Mouse (Mus musculus) liver, embryonic 13.5 days (tissue): ENCODE measurements around the gene Znhit6. TPM values are rescaled to one million over a fixed set of nuclear protein-coding genes. Genes with fewer than 3 reads are reported as not detected.
A peak's percentile ranks its signal among the peaks of the same experiment; 100 is the strongest.

Source experiments
- ATAC-seq: fragments of 200-750 bp; cut with Nextera tagmentation; 2 replicates; pipeline ENCODE4 v1.8.0; 2017; ENCODE audit warnings: low read depth, mild to moderate bottlenecking, moderate number of reproducible peaks, moderate library complexity
- DNase-seq: peaks from one replicate; pipeline ENCODE4 v3.0.0; 2022
- H3K27ac ChIP-seq: fragments of 300-500 bp; sonication (generic); 2 replicates; pipeline ENCODE4 v1.5.1; 2015; ENCODE audit warnings: moderate library complexity, mild to moderate bottlenecking, inconsistent platforms
- H3K27me3 ChIP-seq: fragments of 300-500 bp; sonication (generic); 2 replicates; pipeline ENCODE4 v1.6.1; 2015; ENCODE audit warnings: mild to moderate bottlenecking, inconsistent platforms
- H3K36me3 ChIP-seq: fragments of 300-500 bp; sonication (generic); 2 replicates; pipeline ENCODE4 v1.6.1; 2015; ENCODE audit warnings: mild to moderate bottlenecking, inconsistent platforms
- H3K4me1 ChIP-seq: fragments of 300-500 bp; sonication (generic); replicated peaks from 2 replicates; pipeline ENCODE4 v1.6.1; 2015; ENCODE audit warnings: inconsistent platforms
- H3K4me2 ChIP-seq: fragments of 300-500 bp; sonication (generic); 2 replicates; pipeline ENCODE4 v1.6.1; 2015; ENCODE audit warnings: inconsistent platforms, mild to moderate bottlenecking, moderate library complexity
- H3K4me3 ChIP-seq: fragments of 300-500 bp; sonication (generic); replicated peaks from 2 replicates; pipeline ENCODE4 v1.5.1; 2015; ENCODE audit warnings: mild to moderate bottlenecking, inconsistent platforms
- H3K9ac ChIP-seq: fragments of 300-500 bp; sonication (generic); 2 replicates; pipeline ENCODE4 v1.6.1; 2015; ENCODE audit warnings: mild to moderate bottlenecking, inconsistent platforms
- H3K9me3 ChIP-seq: fragments of 300-500 bp; sonication (generic); replicated peaks from 2 replicates; pipeline ENCODE4 v1.6.1; 2016; ENCODE audit warnings: inconsistent platforms
- WGBS: fragments of 180-500 bp; shearing (Covaris S2); methylation state at CpG from one replicate; pipeline ENCODE4 v1.1.7; 2015; ENCODE audit not compliant: insufficient replicate concordance; 5-methylcytosine and 5-hydroxymethylcytosine counted together
- polyA plus RNA-seq: library from polyadenylated mRNA; unstranded; fragments of >200 nt; fragmentation: Nextera tagmentation; extraction: Ambion mirVana; gene quantifications from 2 replicates; pipeline ENCODE4 v1.2.1, GENCODE M21; 2015

Znhit6 gene
- polyA plus RNA-seq = 20.5 and 23.3 TPM in 2 replicates

GRCm38 (mm10) chr3:145575743-145576481 is at the start of gene Znhit6:
Gene Znhit6, plus strand, starts transcription at chr3:145576205.
- H3K9me3 ChIP-seq = no peaks in the 10 kb centered on the region
- H3K4me1 ChIP-seq = peaks cover 26% of the 10 kb centered on the region
- ATAC-seq (peak; percentile 87), DNase-seq (peak; percentile 84)
- H3K36me3 ChIP-seq = peaks cover 23% of the 10 kb centered on the region
- peak within 1 kb of the TSS; percentile 50; the same call in 1 of the 2 replicates for H3K27ac ChIP-seq
- H3K4me2 ChIP-seq = peak within 1 kb of the TSS; percentile 86
- peak within 1 kb of the TSS; percentile 75 for H3K4me3 ChIP-seq
- peak within 1 kb of the TSS; percentile 73 for H3K9ac ChIP-seq
- no peaks in the 10 kb centered on the region for H3K27me3 ChIP-seq
- 5% methylated on average over 37 of the region's 37 CpGs for WGBS

- no peak overlapping the region for H3K4me2 ChIP-seq
- WGBS = 27% methylated on average over 1 of the region's 1 CpGs
- H3K27ac ChIP-seq = no peak overlapping the region
- no peaks in the 10 kb centered on the region for H3K27me3 ChIP-seq
- DNase-seq (no peak), ATAC-seq (no peak)
- no peaks in the 10 kb centered on the region for H3K4me1 ChIP-seq
- no peak overlapping the region for H3K9ac ChIP-seq
- no peaks in the 10 kb centered on the region for H3K36me3 ChIP-seq
- H3K9me3 ChIP-seq = no peaks in the 10 kb centered on the region
- no peak overlapping the region for H3K4me3 ChIP-seq
Observed at GRCm38 (mm10) chr3:145537870-145538269, 38.1 kb upstream of the Znhit6 start.

- ATAC-seq = no peak
- 69% methylated on average over 10 of the region's 10 CpGs for WGBS
Observed at GRCm38 (mm10) chr3:145548441-145549415, 27.3 kb upstream of the Znhit6 start.

DNA sequence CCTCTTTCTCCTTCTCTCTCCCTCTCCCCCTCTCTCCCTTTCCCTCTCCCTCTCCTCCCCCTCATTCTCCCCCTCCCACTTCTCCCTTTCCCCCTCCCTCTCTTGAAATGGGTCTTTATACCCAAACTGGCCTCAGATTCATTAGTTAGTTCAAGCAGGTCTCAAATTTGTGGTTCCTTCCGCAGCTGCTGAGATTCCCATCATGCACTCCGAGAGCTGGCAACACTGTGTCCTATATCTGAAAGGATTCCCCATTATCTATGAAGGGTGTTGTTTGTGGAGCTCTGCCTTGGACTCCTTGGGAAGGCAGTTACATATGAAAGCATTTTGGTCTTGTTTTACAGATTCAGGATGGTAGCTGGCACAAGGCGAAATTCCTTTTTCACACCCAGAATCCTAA is 25.8 kb upstream of the Znhit6 start:
- H3K36me3 ChIP-seq = no peaks in the 10 kb centered on the region
- 58% methylated on average over 3 of the region's 3 CpGs for WGBS
- H3K9me3 ChIP-seq = no peaks in the 10 kb centered on the region
- no peaks in the 10 kb centered on the region for H3K27me3 ChIP-seq
- H3K27ac ChIP-seq = no peak overlapping the region
- no peak overlapping the region for H3K9ac ChIP-seq
- ATAC-seq (no peak), DNase-seq (no peak)
- H3K4me3 ChIP-seq = no peak overlapping the region
- H3K4me1 ChIP-seq = no peaks in the 10 kb centered on the region
- H3K4me2 ChIP-seq = no peak overlapping the region

More at GRCm38 (mm10) chr3:145548441-145549415, 27.3 kb upstream of the Znhit6 start:
- no peaks in the 10 kb centered on the region for H3K27me3 ChIP-seq
- no peak overlapping the region for H3K9ac ChIP-seq
- H3K4me3 ChIP-seq = no peak overlapping the region
- no peak for DNase-seq
- H3K4me1 ChIP-seq = no peaks in the 10 kb centered on the region
- no peak overlapping the region for H3K27ac ChIP-seq
- no peak overlapping the region for H3K4me2 ChIP-seq
- no peaks in the 10 kb centered on the region for H3K36me3 ChIP-seq
- H3K9me3 ChIP-seq = no peaks in the 10 kb centered on the region

DNA sequence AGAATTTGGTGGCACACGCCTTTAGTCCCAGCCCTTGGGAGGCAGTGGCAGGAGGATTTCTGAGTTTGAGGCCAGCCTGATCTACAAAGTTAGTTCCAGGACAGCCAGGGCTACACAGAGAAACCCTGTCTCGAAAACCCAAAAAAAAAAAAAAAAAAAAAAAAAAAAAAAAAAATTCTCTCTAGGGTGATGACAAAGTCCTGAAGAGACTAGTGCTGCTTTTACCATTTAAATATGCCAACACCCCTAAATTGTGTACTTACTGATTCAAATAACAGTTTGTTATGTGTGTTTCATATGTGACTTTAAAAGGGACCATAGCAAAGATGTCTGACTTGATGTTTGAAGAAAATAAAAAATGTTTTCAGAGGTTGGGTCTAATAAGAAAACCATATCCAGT is 21.6 kb upstream of the Znhit6 start:
- Histone ChIP-seq H3K27ac (no peak overlapping the region), H3K9me3 (no peaks in the 10 kb centered on the region), H3K36me3 (no peaks in the 10 kb centered on the region), H3K27me3 (no peaks in the 10 kb centered on the region), H3K4me3 (no peak overlapping the region), H3K4me1 (no peaks in the 10 kb centered on the region), H3K9ac (no peak overlapping the region), H3K4me2 (no peak overlapping the region)
- ATAC-seq (no peak), DNase-seq (no peak)
- 54% methylated on average over 2 of the region's 2 CpGs for WGBS

DNA sequence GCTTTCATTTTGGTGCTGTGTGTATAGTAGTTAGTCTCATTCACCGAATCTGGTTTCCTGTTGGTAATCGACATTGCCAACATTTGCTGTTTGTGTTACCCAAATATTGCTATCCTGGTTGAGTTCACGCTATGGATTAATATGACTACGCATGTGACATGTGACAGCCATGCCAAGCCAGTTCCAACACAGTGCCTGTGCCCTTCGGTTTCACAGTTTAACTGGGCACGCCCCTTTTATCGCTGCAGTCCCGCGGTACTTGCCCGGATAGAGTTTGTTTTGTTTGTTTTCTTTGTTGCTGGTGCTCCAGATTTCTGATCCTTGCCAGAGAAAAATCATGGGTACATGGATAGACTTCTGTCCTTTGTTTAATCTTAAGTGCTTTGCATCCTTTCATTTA is 19.8 kb upstream of the Znhit6 start:
- Histone ChIP-seq H3K4me3 (no peak overlapping the region), H3K9me3 (no peaks in the 10 kb centered on the region), H3K4me1 (no peaks in the 10 kb centered on the region), H3K9ac (no peak overlapping the region), H3K27ac (no peak overlapping the region), H3K27me3 (no peaks in the 10 kb centered on the region), H3K36me3 (no peaks in the 10 kb centered on the region), H3K4me2 (no peak overlapping the region)
- 83% methylated on average over 10 of the region's 10 CpGs for WGBS
- ATAC-seq (no peak), DNase-seq (no peak)

- Histone ChIP-seq H3K4me2 (no peak overlapping the region), H3K27me3 (no peaks in the 10 kb centered on the region), H3K27ac (no peak overlapping the region), H3K9me3 (no peaks in the 10 kb centered on the region; the same call in 1 of the 2 replicates), H3K4me1 (no peaks in the 10 kb centered on the region), H3K4me3 (no peak overlapping the region), H3K36me3 (no peaks in the 10 kb centered on the region), H3K9ac (no peak overlapping the region)
- 77% methylated on average over 5 of the region's 5 CpGs for WGBS
- DNase-seq (no peak), ATAC-seq (no peak)
Observed at GRCm38 (mm10) chr3:145559675-145560074, 16.3 kb upstream of the Znhit6 start.

DNA sequence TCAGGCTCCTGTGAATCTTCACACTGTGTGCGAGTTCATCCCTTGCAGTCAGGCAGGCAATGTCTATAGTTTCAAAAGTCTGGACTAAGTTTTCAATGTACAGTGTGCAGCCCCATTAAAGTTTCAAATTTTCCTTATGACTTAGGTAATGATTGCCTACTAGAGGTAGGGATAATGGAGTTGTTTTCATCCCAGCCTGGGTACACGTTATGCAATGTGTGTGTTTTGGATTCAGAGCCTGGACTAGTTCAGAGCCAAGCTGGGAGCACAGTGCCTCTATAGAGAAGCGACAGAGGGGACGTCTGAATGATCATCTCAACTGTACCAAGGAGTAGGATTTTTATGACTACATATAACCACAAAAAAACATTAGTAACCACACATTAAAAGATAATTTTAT is 15.9 kb upstream of the Znhit6 start:
- H3K4me1 ChIP-seq = no peaks in the 10 kb centered on the region
- no peaks in the 10 kb centered on the region for H3K27me3 ChIP-seq
- 58% methylated on average over 4 of the region's 4 CpGs for WGBS
- ATAC-seq (no peak), DNase-seq (no peak)
- H3K9ac ChIP-seq = no peak overlapping the region
- H3K36me3 ChIP-seq = no peaks in the 10 kb centered on the region
- H3K4me3 ChIP-seq = no peak overlapping the region
- H3K4me2 ChIP-seq = no peak overlapping the region
- H3K27ac ChIP-seq = no peak overlapping the region
- H3K9me3 ChIP-seq = no peaks in the 10 kb centered on the region; the same call in 1 of the 2 replicates

- peaks cover 16% of the 10 kb centered on the region for H3K36me3 ChIP-seq
- 57% methylated on average over 3 of the region's 3 CpGs for WGBS
- no peak overlapping the region for H3K4me3 ChIP-seq
- no peak for DNase-seq
- no peak overlapping the region for H3K4me2 ChIP-seq
- no peak overlapping the region for H3K9ac ChIP-seq
- no peak for ATAC-seq
- no peak overlapping the region for H3K27ac ChIP-seq
- H3K9me3 ChIP-seq = no peaks in the 10 kb centered on the region
- H3K4me1 ChIP-seq = peaks cover 26% of the 10 kb centered on the region
- no peaks in the 10 kb centered on the region for H3K27me3 ChIP-seq
Observed at GRCm38 (mm10) chr3:145574468-145574867, 1.5 kb upstream of the Znhit6 start.

DNA sequence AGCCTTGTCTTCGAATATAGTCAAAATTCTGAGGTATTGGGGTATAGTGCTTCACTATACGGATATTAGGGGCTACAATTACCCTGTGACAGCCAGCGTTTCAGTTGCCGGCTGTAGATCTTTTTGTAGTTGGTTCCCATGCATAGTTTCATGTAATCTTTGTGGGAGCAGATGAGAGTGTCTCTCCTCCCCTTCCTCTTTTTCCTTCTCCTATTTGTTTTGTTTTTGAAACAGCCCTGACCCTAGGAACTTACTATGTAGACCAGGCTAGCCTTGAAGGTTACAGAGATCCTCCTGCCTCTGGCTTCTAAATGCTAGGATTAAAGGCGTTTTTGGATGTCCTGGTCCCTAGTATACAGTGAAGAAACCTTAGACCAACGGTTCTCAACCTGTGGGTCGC is 665 bp upstream of the Znhit6 start:
- ATAC-seq (no peak; the same call in 1 of the 2 replicates), DNase-seq (no peak)
- peaks cover 26% of the 10 kb centered on the region for H3K4me1 ChIP-seq
- H3K9ac ChIP-seq = no peak overlapping the region
- no peak overlapping the region for H3K27ac ChIP-seq
- H3K4me3 ChIP-seq = no peak overlapping the region
- H3K9me3 ChIP-seq = no peaks in the 10 kb centered on the region
- H3K27me3 ChIP-seq = no peaks in the 10 kb centered on the region
- peak overlapping the region; percentile 86 for H3K4me2 ChIP-seq
- WGBS = 65% methylated on average over 7 of the region's 7 CpGs
- H3K36me3 ChIP-seq = peaks cover 20% of the 10 kb centered on the region

GRCm38 (mm10) chr3:145576482-145576822 is 447 bp downstream of the Znhit6 start:
- DNase-seq = no peak
- ATAC-seq = peak; percentile 78
- peak overlapping the region; percentile 75 for H3K4me3 ChIP-seq
- peak overlapping the region; percentile 50; the same call in 1 of the 2 replicates for H3K27ac ChIP-seq
- no peaks in the 10 kb centered on the region for H3K27me3 ChIP-seq
- peaks cover 27% of the 10 kb centered on the region for H3K36me3 ChIP-seq
- H3K9me3 ChIP-seq = no peaks in the 10 kb centered on the region
- peak overlapping the region; percentile 86 for H3K4me2 ChIP-seq
- peaks cover 26% of the 10 kb centered on the region for H3K4me1 ChIP-seq
- under 1% methylated on average over 11 of the region's 11 CpGs for WGBS
- peak overlapping the region; percentile 73 for H3K9ac ChIP-seq
